Mouse (Mus musculus): Measurements from ENCODE around the gene Fgf13.

DNA sequence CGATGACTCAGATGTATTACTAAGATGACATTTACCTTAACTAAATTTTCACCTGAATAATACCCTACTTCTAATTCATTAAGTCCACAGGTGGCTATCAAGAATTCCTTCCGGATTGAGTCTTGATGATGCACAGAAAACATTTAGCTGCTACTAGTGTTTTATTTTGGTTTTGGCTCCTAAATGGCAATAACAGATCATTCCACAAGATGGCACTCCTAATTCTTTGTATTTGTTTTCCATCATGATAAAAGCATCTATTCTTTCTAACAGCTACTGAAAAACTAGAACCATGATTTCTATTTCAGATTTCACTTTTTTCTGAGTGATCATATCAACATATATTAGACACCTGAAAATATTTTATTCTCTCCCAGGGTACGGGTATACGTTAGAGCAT, 373.7 kb downstream of the Fgf13 start:
- TF ChIP-seq CTCF (IDR thresholded peaks at IDR 0.05; ENCODE audit: borderline replicate concordance, insufficient read depth, low read depth, low read length) (peak; percentile 27; the same call in 1 of the 2 replicates), POLR2A (IDR thresholded peaks at IDR 0.05; ENCODE audit: borderline replicate concordance, insufficient read depth, low read length) (no peak)

All from cerebellum, adult 2 months (tissue).